Mouse (Mus musculus) left cerebral cortex, postnatal 36 days (tissue): Measurements from ENCODE around the gene Prss8. TPM values are rescaled to one million over a fixed set of nuclear protein-coding genes. Genes with fewer than 3 reads are reported as not detected.

Source experiments
- DNase-seq, 2 experiments: peaks; one replicate each; pipeline ENCODE4 v3.0.0; 2021 to 2022; ENCODE audit warnings: low spot score in 2 of 2, mixed read lengths in 1 of 2
- intact Hi-C: fragments of 180-260 bp; cut with DNase I; formaldehyde crosslinking; loops from one replicate; pipeline ENCODE4 v1.15.1; 2025
- total RNA-seq, 2 experiments: library from RNA; stranded (reverse); gene quantifications; 2 replicates each; pipeline ENCODE4 v1.2.3; 2021

Gene Prss8
- total RNA-seq, 2 experiments from 2014 or later: not detected

DNA sequence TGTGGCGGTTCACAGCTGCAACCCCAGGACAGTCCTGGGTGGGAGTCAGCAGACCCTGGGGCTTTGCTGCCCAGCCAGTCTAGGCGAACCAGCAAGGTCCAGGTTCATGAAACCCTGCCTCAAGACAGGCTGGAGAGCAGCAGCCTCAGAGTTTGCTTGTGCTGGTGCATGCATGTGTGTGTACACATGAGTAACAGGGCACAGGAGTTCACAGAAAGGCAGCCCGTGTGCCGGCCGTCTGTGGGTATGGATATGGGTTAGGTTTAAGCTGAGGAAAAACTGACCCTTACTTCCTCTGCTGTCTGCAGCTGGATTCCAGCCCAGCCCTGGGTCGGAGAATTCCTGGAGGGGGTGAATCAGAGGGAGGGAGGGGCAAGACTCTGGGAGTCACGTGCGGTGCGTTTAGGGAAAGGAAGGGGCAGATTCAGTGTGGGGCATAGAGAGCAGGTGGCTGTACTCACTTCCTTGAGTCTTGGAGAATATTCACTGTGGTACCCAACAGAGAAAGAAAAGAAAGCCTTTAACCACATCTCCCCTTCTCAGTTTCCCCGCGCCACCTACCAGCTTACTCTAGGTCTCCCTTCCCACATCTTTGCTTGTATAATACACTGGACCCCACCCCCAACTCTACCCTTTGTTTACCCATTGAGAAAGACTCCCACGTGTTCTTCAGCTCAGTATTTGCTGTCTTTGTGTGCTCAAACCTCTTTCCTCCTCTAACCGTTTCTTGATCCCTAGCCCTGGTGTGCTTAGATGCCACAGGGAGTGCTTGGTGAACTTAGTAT is 1.6 kb upstream of the Prss8 start:
- intact Hi-C loops: no loop called here
- DNase-seq: no peak

DNA sequence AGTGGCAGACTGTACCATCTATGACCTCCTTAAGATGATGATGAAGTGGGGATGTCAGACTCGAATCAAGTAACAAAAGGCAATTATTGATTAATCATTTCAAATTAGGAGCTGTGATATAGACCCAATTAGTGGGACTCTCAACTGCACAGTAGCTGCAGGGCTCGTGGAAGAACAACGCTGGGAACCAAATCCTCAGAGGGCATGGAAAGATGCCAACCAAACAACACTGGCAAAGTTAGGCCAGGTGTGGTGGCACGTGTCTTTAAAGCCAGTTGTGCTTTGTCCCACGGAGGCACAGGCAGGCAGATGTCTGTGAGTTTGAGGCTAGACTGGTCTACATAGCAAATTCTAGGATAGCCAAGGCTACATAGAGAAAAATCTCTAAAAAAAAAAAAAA is 732 bp upstream of the Prss8 start:
- intact Hi-C loops: no loop called here
- no peak for DNase-seq

DNA sequence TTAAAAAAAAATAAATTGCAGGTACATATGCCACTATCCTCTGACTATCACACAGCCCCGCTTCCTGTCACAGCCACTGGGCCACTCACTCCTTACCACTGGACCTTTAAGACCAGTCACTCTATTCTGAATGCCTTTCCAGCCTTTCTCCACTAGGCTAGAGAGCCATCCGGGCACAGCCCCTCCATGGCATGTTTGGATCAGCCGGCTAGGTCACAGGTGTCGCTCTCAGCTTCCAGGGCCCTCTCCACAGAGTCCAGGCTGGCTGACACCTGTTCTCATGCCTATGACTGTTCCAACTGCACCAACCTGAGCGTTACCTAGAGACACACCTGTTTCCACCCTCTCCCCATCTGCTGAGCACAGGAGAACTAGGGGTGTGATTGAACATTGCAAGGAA is 1.3 kb downstream of the Prss8 start:
- DNase-seq: no peak
- intact Hi-C loops: no loop called here

DNA sequence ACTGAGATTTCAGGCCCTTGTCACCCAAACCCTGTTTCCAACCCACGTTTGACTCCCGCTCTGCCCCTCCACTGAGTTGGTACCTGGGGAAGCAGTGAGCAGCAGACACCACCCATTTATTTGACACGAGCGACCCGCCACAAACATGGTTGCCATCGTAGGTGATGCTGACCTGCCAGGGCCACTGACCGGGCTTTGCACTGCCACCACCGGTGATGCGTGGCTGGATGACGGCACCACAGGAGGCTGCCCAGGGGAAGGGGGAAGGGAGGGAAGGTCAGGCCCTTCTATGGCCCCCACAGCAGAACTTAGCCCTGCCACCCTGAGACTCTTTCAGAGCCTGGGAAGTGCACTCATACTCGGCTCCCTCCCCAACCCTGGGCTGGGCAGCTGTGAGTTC is 2.2 kb downstream of the Prss8 start:
- intact Hi-C loops: no loop called here
- no peak for DNase-seq

DNA sequence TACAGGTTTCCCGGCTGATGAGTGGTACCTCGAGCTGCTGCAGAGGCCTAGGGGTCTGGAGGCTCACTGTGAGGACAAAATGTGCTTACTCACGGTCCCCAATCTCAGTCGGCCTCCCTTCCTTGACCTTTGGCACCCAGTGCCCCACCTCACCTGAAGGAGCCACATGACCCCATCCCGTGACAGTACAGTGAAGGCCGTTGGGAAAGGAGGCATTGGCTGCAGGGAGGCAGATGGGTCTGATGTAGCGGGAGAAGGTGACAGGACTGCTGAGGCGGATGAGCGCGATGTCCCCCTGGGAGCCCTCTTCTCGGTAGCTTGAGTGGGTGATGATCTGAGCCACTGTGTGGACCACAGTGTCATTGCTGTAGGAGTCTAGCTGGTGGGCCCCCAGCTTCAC is 3.1 kb downstream of the Prss8 start:
- no peak for DNase-seq

DNA sequence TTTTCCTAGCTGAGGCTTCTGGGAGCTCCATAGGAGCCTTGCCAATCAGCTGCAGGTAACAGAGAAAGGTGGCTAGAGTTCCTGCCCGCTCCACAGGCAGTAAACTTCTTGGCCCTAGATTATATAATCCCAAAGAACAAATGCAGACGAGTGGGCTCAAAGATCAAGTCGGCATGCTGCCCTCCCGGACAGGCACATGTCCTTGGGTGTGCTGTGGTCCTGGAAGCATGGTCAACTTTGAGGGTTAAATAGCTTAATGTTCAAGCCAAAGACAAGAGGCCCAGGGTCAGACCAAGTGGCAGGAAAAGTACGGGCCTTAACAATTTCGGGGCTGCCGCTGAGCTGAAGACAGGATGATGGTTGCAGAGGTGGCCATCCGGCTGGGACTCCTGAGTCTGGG is 3.8 kb downstream of the Prss8 start:
- intact Hi-C loops: no loop called here

More for the DNA sequence above, 3.1 kb downstream of the Prss8 start:
- intact Hi-C loops: no loop called here

DNA sequence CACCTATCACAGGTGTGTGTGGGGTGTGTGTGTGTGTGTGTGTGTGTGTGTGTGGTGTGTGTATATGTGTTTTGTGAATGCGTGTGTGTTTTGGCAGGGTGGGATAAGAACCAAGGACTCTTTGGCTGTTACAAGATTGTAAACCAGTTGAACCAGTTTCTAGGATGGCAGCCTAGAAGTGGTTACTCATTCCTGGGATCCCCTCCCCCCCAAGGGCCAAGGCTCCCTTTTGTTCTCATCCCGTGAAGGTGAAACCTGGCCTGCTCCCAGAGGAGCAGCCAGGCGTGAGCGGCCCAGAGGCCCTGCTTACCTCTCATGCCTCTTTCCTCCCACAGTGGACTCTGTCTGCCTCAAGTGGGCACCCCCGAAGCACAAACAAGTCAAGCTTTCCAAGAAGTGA is 4.7 kb downstream of the Prss8 start:
- no peak for DNase-seq
- intact Hi-C loops: no loop called here

More for the DNA sequence above, 3.8 kb downstream of the Prss8 start:
- DNase-seq: no peak

DNA sequence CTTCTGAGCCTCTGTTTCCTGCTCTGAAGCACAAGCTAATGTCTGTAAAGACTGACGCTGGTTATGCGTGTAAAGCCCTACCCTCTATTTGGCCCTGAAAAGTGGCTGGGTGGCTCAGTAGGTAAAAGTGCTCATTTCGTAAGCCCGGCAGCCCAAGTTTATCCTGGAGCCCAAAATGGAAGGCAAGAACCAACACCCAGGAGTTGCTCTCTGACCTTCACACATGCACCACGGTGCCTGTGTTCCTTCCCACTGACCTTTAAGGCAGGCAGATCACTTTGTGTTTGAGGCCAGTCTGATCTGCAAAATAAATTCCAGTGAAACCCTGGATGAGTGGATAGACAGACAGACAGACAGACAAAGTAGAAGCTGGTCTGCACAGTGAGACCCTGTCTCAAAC is 6.2 kb downstream of the Prss8 start:
- intact Hi-C loops: no loop called here
- DNase-seq: no peak

DNA sequence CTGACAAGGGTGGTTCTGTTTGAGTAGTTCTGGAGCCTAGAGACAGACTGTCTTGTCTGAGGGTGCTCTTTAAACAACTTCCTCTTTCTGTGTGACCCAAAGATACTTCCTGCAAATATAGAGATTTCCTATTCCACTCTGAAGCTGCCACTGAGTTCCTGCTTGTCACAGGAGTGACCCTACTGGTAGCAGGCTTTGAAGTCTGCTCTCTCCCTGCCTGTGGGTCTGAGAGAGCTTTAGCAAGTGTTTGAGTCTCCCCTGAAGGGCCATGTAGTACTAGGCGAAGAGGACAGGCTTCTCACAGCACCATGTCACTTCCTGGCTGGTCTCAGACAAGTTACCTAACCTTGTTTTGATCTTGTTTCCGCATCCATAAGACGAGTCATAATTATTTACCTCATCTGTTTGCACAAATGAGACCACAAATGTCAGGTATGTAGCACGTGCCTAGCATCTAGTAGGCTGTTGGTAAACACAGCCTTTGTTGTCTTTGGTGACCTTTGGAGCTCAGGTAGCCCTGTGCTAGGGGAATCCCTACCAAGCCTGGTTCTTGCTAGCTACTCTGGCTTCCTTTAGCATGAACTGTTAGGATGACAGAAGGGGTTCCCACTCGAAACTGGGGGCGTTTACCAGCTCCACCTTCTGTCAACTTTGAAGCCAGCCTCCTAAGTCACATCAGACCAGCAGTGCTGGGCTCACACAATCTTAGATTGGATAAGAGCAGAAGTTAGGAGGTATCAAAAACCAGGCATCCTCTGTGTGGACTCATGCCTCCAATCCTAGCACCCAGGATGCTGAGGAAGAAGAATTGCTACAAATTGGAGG is 7.2 kb downstream of the Prss8 start:
- no peak for DNase-seq
- intact Hi-C loops: no loop called here

DNA sequence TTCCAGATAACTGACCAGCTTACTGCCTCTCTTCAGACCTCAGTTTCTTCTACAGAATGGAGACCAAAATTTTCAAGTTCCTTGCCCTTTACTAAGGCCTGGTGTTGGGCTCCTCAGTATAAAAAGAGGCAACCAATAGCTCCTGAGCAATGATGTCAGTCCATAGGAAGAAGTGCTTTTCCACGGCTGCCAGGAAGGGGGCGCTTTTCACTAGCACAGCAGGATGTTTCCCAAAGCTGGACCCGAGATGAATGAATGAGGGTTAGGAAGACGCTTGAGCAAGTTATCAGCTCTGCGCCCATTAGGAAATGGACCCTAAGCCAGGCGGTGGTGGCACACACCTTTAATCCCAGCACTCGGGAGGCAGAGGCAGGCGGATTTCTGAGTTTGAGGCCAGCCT is 8.4 kb downstream of the Prss8 start:
- intact Hi-C loops: no loop called here
- no peak for DNase-seq

DNA sequence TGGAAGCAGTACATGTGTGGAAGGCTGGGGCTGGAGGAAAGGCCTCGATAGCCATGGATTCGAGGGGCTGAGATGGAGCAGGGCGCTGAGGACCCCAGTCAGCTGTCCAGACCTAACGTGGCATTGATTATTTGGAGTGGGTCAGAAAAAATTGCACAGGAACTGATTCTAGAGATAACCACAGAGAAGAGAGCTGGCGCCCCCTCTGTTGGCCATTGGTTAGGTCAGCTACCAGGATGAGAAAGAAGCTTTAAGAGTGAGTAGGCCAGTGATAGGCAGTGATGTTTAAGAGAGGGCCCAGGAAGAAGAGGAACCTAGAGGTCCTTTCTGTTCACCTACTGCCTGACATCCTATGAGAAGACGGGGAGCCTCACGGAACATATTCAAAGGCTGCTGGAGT is 10.6 kb downstream of the Prss8 start:
- DNase-seq: no peak
- intact Hi-C loops: no loop called here

DNA sequence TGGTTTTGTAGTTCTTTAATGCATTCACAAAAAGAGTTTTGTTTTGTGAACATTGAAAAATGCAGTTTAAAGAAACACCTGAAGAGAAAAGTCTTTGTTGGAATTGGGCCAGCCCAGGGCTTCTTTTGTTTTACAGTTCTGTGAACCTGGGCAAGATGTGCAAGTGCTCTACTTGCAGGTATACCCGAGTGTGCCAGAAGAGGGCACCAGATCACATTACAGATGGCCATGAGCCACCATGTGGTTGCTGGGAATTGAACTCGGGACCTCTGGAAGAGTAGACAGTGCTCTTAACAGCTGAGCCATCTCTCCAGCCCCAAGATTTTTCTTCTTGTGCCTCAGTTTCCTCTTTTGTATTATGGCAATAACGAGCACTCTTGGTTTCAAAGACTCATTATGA is 11.7 kb downstream of the Prss8 start:
- no peak for DNase-seq
- intact Hi-C loops: no loop called here

DNA sequence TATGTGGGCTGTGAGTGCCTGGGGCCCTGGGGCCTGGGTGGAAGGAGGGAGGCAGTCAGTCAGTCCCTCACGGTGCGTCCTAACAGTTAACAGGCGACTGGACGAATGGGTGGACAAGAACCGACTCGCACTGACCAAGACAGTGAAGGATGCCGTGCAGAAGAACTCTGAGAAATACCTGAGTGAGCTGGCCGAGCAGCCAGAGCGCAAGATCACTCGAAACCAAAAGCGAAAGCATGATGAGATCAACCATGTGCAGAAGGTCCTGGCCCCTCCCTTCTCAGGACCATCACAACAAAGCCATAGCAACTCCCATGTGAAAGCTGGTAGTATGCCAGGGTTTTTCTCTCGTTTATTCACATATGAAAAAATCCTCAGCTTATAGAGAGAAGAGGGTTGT is 14.6 kb downstream of the Prss8 start:
- no peak for DNase-seq
- intact Hi-C loops: no loop called here

DNA sequence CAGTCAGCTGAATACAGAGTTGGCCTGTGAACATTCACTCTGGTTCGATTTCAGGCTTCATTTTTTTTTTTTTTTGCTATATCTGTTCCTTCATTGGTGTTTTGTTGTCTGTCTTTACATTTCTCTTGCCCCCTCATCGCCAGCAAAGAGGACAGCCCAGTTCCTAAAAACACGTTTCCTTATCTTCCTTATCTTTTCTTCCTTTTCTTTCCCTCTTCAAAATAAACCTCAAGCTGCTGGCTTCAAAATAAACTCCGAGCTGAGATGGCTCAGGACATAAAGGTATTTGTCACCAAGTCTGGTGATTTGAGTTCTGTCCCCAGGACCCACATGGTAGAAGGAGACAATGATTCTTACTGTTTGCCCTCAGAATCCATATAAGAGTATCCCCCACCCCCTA is 17.0 kb downstream of the Prss8 start:
- intact Hi-C loops: loop anchor here (2.0 kb wide), 1 partner anchor 36 kb away; the partner anchor contains the start of genes Zfp646 and Zfp668
- DNase-seq: no peak

DNA sequence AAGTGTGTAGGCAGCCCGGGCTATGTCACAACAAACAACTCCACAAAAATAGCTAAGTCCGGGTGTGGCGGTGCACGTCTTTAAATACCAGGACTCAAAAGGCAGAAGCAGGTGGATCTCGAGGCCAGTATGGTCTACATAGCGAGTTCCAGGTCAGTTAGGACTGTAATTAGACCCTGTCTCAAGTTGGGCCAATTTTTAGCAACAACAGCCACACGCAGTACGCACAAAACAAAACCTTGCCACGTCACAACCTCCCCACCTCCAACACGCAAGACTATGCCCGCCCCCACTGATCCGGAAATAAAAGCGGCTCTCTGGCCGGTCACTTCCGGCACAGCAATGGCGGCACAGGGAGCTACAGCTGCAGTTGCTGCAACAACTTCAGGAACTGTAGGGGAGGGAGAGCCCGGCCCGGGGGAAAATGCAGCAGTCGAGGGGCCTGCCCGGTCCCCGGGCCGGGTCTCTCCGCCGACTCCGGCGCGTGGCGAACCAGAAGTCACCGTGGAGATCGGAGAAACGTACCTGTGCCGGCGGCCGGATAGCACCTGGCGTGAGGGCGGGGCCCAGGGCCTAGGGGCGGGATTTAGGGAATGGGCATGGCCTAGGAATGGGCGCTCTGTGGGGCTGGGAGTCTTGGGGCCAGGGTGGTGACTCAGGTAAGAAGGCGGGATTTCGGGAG is 17.6 kb downstream of the Prss8 start, which contains the start of gene Kat8:
Gene Kat8 (plus strand): TSS at position 327 of the 682 bp plus-strand sequence.
- intact Hi-C loops: loop anchor here (2.0 kb wide), 1 partner anchor 36 kb away; the partner anchor contains the start of genes Zfp646 and Zfp668
- DNase-seq: peak; percentile 87 to 88

DNA sequence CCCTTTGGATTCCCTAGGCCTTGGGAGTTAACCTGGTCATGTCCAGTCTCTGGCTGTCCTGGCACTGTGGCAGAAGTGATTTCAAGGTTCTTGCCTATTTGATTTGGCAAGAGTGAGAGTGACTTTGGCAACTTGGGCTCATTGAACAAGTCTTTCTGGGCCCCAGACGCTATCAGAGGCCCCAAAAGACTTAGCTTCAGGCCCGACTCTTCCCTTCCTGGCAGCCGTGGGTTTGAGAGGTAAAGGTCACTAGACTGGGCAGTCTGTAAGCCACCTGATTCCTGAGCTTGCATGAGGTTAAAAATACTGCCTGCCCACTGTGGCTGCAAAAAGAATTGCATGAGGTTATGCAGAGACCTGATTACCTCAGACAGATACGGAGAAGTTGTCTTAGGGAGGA is 21.2 kb downstream of the Prss8 start:
- intact Hi-C loops: no loop called here
- no peak for DNase-seq

DNA sequence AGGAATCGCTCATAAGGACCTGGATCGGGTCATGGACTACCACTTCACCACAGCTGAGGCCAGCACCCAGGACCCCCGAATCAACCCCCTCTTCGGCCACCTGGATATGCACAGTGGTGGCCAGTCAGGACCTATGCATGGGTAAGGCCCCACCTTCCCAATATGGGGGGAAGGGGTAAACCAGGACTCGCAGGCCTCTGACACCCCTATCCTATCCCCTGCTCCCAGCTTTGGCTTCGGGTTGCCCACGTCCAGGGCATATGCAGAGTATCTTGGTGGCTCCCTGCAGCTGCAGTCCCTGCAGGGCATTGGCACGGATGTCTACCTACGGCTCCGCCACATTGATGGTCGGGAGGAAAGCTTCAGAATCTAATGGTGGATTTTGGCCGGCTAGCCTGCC is 22.0 kb downstream of the Prss8 start:
- intact Hi-C loops: no loop called here
- DNase-seq: no peak

DNA sequence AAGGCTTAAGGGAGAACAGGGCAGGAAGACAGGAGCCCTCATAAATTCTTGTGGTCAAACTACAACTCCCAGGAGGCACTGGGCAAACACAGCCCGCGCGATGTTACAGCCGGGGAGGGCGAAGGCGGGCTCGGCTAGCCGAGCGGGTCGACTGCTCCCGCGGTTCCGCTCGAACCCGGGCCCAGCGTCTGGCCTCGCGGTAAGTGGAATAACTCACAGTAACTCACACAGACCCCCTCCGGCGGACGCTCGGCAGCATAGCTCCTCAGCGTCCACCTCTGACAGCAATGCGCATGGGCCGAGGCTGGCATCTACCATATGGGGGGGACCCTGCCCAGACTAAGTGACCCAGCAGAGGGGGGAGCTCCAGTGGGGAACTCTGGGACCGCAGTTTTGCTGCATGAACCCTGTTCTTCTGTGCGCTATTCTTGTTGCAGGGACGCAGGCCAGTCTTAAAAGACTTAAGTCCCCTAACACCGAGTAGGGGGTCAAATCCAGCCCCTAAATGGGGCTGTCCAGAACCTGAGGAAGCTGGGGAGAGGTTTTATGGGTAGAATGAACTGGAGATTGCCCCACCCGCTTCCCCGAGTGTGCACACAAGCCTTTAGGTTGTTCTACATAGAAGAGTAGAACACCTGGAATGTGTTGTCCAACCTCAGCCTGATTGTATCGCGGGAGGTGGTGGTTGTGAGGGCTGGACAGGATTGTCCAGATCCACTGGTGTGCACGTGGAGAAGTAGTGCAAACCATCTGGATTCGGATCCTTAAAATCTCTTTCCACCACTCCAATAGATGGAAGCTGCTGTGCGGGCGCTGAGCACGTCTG is 25.7 kb downstream of the Prss8 start, which contains the start of gene Bckdk:
Gene Bckdk (plus strand): TSS at position 112 of the 826 bp plus-strand sequence.
- intact Hi-C loops: no loop called here
- DNase-seq: peak; percentile 79 to 84

DNA sequence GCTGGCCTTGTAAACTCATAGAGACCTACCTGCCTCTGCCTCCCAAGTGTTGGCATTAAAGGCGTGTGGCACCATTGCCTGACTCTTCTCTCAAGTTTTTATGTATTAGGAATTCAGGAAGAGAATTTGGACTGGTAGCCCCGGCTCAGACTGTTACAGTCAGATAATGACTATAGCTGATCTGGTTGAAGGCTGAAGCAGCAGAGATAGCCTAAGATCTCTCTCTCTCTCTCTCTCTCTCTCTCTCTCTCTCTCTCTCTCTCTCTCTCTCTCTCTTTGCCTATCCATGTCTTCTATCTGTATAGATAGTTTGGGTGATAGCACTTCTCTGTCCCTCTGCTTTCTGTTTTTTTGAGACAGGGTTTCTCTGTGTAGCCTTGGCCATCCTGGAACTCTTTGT is 28.1 kb downstream of the Prss8 start:
- intact Hi-C loops: no loop called here
- no peak for DNase-seq
